Mouse (Mus musculus): ENCODE data around the gene Ppfia3.

DNA sequence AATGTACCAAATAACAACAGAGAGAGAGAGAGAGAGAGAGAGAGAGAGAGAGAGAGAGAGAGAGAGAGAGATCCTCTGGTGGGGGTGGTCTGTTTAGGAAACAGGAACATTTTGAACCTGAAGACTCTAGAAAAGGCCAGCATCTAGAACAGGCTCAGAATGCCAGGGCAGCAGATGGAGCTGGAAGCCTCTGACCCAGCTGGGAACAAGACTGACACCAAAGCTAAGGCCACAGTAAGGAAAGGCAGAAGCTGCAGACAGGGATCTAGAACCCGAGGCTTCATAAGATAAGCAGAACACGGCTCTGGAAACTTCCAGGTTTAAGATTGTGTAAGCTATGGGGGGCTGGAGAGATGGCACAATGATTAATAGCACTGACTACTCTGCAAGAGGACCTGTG, 2.8 kb downstream of the Ppfia3 start:
- TF ChIP-seq CTCF (IDR thresholded peaks at IDR 0.05; ENCODE audit: extremely low read depth, insufficient read depth, insufficient read length, insufficient replicate concordance): no peak
- no peak for TF ChIP-seq POLR2A (IDR thresholded peaks at IDR 0.05; ENCODE audit: low read depth, low read length)

Data from spleen, adult 2 months (tissue).